Mouse (Mus musculus): Measurements from ENCODE around the gene Il22. TPM values are rescaled to one million over a fixed set of nuclear protein-coding genes. Genes with fewer than 3 reads are reported as not detected.
"Not testable (repeated sequence)": the region's sequence is repeated elsewhere in the genome, so short reads cannot be mapped to it uniquely, and the experiment has no call there.

Gene Il22
- polyA plus RNA-seq, 1 experiment from 2014 or later: not detected

DNA sequence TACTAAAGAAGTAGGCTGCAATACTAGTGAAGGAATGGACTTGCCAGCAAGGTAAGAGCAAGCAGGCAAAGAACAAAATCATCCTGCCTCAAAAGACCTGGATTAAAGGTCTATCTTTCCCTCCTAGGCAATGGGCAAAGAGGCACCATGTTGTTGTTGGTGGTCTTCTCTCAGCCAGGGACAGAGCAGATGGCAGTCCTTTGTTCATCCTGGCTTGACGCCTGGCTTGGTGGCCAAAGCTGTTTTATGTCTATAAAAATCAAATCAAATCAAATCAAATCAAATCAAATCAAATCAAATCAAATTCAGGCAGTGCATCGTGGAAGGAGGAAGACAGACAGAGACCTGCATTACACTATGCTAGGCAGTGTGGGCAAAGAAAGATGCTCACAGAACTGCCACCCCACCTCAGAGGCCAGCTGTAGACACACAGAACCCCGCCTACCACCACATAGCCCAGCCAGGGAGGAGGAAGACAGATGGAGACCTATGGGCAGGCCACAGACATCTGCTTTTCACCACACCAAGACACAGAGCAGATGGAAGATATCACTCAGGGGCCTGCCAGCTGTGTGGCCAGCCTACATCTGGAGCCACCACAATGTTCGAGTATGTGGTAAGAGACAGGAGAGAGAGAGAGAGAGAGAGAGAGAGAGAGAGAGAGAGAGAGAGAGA, 11.1 kb downstream of the Il22 start:
- not testable (repeated sequence) for H3K4me2 ChIP-seq (ENCODE audit: low read depth, low read length); H3K27me3 ChIP-seq (ENCODE audit: control insufficient read depth, insufficient read depth, low read depth, low read length); ATAC-seq (ENCODE audit: low read depth); H3K27ac ChIP-seq (ENCODE audit: low read length); H3K9ac ChIP-seq (ENCODE audit: low read depth, low read length); H3K4me1 ChIP-seq (ENCODE audit: control insufficient read depth, low read depth, low read length); H3K4me3 ChIP-seq (ENCODE audit: low read depth, low read length); H3K36me3 ChIP-seq (ENCODE audit: control insufficient read depth, insufficient read depth); H3K9me3 ChIP-seq (replicated peaks; ENCODE audit: control insufficient read depth, low read length)
- 60% methylated on average over 2 of the region's 4 CpGs for WGBS (ENCODE audit: insufficient replicate concordance)

DNA sequence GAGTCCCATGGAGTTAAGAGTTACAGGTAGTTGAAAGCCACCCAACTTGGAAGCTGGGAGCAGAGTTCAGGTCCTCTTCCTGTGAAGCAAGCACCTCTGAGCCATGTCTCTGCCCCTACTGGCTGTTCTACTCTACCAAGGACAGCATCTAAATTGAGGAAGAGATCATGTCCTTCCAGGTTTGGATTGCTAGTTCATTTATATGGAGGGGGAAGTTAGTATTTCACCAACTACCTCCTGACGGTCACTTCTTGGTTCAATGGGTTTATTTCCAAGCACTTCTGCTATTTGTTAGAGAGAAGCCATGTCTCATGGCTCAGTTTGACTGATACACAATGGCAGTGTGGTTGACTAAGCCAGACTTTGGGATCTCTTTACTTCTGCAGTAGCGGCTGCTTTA, 22.9 kb downstream of the Il22 start:
- H3K4me1 ChIP-seq (ENCODE audit: control insufficient read depth, low read depth, low read length): not testable (repeated sequence)

DNA sequence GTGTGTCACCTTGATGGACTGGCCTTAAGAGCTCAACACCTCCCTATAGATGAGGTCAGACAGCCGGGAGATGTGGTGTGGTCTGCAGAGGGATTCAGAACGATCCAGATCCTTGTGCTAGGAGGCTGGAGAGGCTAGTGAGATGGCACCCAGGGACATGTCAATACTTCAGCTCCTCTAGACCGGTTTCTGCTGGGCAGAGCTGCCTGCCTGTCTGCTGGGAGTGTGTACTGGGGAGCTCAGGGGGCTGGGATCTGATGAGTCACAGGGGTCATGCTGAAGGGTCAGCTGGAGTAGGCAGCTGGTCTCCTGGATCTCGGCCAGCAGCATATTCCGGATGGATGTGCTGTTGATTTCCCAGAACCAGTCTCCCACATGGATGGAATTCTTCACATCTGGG, 27.9 kb downstream of the Il22 start:
- H3K4me1 ChIP-seq (ENCODE audit: control insufficient read depth, low read depth, low read length); H3K27ac ChIP-seq (ENCODE audit: low read length); H3K36me3 ChIP-seq (ENCODE audit: control insufficient read depth, insufficient read depth); H3K9ac ChIP-seq (ENCODE audit: low read depth, low read length); H3K4me3 ChIP-seq (ENCODE audit: low read depth, low read length); H3K9me3 ChIP-seq (replicated peaks; ENCODE audit: control insufficient read depth, low read length); H3K27me3 ChIP-seq (ENCODE audit: control insufficient read depth, insufficient read depth, low read depth, low read length); H3K4me2 ChIP-seq (ENCODE audit: low read depth, low read length); ATAC-seq (ENCODE audit: low read depth): not testable (repeated sequence)
- WGBS (ENCODE audit: insufficient replicate concordance): no CpG with 5 or more reads among the region's 5 CpGs

More for the DNA sequence above, 22.9 kb downstream of the Il22 start:
- not testable (repeated sequence) for H3K36me3 ChIP-seq (ENCODE audit: control insufficient read depth, insufficient read depth); H3K4me2 ChIP-seq (ENCODE audit: low read depth, low read length); H3K27ac ChIP-seq (ENCODE audit: low read length); ATAC-seq (ENCODE audit: low read depth); H3K9ac ChIP-seq (ENCODE audit: low read depth, low read length); H3K4me3 ChIP-seq (ENCODE audit: low read depth, low read length); H3K9me3 ChIP-seq (replicated peaks; ENCODE audit: control insufficient read depth, low read length); H3K27me3 ChIP-seq (ENCODE audit: control insufficient read depth, insufficient read depth, low read depth, low read length)
- no CpG with 5 or more reads among the region's 2 CpGs for WGBS (ENCODE audit: insufficient replicate concordance)

DNA sequence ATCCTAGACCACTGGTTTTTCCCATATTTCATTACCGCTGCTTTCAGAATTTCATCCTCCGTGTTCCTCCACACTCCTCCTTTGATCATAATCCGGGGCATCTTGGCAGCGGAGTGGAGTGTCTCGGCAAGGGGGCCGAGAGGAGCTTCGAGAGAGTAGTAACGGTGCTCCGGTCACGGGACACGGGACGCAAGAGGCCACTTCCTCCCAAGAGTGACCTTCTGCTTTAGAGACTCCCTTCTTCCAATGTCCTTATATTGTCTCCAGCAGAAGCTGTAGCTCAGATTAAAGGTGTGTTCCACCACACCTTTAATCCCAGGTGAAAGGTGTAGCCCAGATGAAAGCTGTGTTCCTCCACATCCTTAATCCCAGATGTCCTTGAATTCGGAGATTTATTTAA, 35.9 kb downstream of the Il22 start, which contains the start of gene Gm32717:
TSS of gene Gm32717 (minus strand) at position 101 of the 400 bp plus-strand sequence.
- H3K9me3 ChIP-seq (replicated peaks; ENCODE audit: control insufficient read depth, low read length); H3K9ac ChIP-seq (ENCODE audit: low read depth, low read length); H3K36me3 ChIP-seq (ENCODE audit: control insufficient read depth, insufficient read depth); H3K4me2 ChIP-seq (ENCODE audit: low read depth, low read length); H3K4me3 ChIP-seq (ENCODE audit: low read depth, low read length); ATAC-seq (ENCODE audit: low read depth); H3K27me3 ChIP-seq (ENCODE audit: control insufficient read depth, insufficient read depth, low read depth, low read length); H3K27ac ChIP-seq (ENCODE audit: low read length); H3K4me1 ChIP-seq (ENCODE audit: control insufficient read depth, low read depth, low read length): not testable (repeated sequence)
- WGBS (ENCODE audit: insufficient replicate concordance): no CpG with 5 or more reads among the region's 13 CpGs

DNA sequence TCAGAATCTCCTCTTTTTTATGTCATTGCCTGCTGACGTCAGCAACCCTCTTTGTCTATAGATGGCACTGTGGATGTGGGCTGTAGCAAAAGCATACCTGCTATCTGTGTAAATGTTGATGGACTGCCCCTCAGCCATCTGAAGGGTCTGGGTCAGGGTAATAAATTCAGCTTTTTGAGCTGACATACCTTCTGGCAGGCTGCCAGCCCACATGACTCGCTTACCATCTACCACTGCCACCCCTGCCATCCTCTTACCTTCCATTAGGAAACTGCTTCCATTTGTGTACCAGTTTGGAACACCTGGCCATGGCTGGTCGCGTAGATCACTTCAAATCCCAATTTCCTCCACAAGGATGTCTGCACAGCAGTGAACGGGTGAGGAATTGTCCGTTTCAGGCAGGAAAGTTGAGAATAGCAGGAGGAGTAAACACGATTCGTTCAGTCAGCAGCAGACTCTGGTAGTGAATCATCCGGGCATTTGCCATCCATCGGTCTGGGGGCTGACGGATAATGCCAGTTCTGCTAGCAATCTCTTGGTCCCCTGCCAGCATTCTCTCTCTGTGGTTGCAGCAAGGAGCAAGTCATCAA, 44.4 kb downstream of the Il22 start:
- H3K4me2 ChIP-seq (ENCODE audit: low read depth, low read length); H3K27ac ChIP-seq (ENCODE audit: low read length); H3K36me3 ChIP-seq (ENCODE audit: control insufficient read depth, insufficient read depth); H3K4me1 ChIP-seq (ENCODE audit: control insufficient read depth, low read depth, low read length); H3K9me3 ChIP-seq (replicated peaks; ENCODE audit: control insufficient read depth, low read length); H3K9ac ChIP-seq (ENCODE audit: low read depth, low read length); H3K27me3 ChIP-seq (ENCODE audit: control insufficient read depth, insufficient read depth, low read depth, low read length); H3K4me3 ChIP-seq (ENCODE audit: low read depth, low read length); ATAC-seq (ENCODE audit: low read depth): not testable (repeated sequence)
- 70% methylated on average over 11 of the region's 11 CpGs for WGBS (ENCODE audit: insufficient replicate concordance)

DNA sequence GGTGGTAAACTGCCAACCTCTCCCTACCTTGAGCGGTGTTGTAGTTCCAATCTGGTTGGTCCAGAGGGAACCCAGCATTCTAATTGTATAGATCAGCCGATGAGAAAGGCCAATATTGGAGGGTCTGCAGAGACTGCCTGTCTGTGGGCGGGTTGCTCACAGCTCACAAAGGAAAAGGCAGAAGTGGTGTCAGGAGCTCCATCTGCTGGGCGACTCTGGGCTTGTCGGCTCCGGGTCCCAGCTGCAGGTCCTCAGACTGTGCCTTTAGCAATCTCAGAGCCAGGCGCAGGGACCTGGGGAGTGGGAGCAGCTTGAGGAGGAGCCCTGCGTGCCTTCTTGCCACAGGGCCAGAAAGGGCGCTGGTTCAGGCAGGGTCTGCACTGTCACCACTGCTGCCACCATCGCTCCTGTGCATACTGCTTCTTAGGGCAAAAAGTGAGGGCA, 46.1 kb downstream of the Il22 start:
- no peak for ATAC-seq (ENCODE audit: low read depth)
- Histone ChIP-seq H3K4me1 (ENCODE audit: control insufficient read depth, low read depth, low read length) (no peaks in the 10 kb centered on the region), H3K9me3 (replicated peaks; ENCODE audit: control insufficient read depth, low read length) (no peaks in the 10 kb centered on the region), H3K4me3 (ENCODE audit: low read depth, low read length) (no peak overlapping the region), H3K4me2 (ENCODE audit: low read depth, low read length) (no peak overlapping the region), H3K9ac (ENCODE audit: low read depth, low read length) (no peak overlapping the region), H3K36me3 (ENCODE audit: control insufficient read depth, insufficient read depth) (no peaks in the 10 kb centered on the region), H3K27me3 (ENCODE audit: control insufficient read depth, insufficient read depth, low read depth, low read length) (no peaks in the 10 kb centered on the region), H3K27ac (ENCODE audit: low read length) (no peak overlapping the region)
- 47% methylated on average over 10 of the region's 10 CpGs for WGBS (ENCODE audit: insufficient replicate concordance)

DNA sequence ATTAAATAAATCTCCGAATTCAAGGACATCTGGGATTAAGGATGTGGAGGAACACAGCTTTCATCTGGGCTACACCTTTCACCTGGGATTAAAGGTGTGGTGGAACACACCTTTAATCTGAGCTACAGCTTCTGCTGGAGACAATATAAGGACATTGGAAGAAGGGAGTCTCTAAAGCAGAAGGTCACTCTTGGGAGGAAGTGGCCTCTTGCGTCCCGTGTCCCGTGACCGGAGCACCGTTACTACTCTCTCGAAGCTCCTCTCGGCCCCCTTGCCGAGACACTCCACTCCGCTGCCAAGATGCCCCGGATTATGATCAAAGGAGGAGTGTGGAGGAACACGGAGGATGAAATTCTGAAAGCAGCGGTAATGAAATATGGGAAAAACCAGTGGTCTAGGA, 53.6 kb downstream of the Il22 start, which contains the start of gene Gm32802:
TSS of gene Gm32802 (plus strand) at position 301 of the 400 bp plus-strand sequence.
- WGBS (ENCODE audit: insufficient replicate concordance): no CpG with 5 or more reads among the region's 13 CpGs
- not testable (repeated sequence) for H3K4me1 ChIP-seq (ENCODE audit: control insufficient read depth, low read depth, low read length); H3K9ac ChIP-seq (ENCODE audit: low read depth, low read length); H3K9me3 ChIP-seq (replicated peaks; ENCODE audit: control insufficient read depth, low read length); H3K27ac ChIP-seq (ENCODE audit: low read length); H3K4me2 ChIP-seq (ENCODE audit: low read depth, low read length); H3K4me3 ChIP-seq (ENCODE audit: low read depth, low read length); H3K27me3 ChIP-seq (ENCODE audit: control insufficient read depth, insufficient read depth, low read depth, low read length); ATAC-seq (ENCODE audit: low read depth); H3K36me3 ChIP-seq (ENCODE audit: control insufficient read depth, insufficient read depth)

Other genes with a start within 250 kb of the Il22 start
- gene Mdm1, start 63.1 kb upstream of the Il22 start, polyA plus RNA-seq (2015; fragmentation: Nextera tagmentation; extraction: Ambion mirVana): 5.9 and 6.0 TPM in 2 replicates
- gene Gm32717, start 35.8 kb downstream of the Il22 start, polyA plus RNA-seq (2015; fragmentation: Nextera tagmentation; extraction: Ambion mirVana): not detected in 2 replicates
- gene Gm32802, start 53.7 kb downstream of the Il22 start, polyA plus RNA-seq (2015; fragmentation: Nextera tagmentation; extraction: Ambion mirVana): not detected in 2 replicates
- gene Iltifb, start 90.1 kb downstream of the Il22 start, polyA plus RNA-seq (2015; fragmentation: Nextera tagmentation; extraction: Ambion mirVana): not detected in 2 replicates
- not detected in 2 replicates for gene Gm9040, start 122.0 kb downstream of the Il22 start, polyA plus RNA-seq (2015; fragmentation: Nextera tagmentation; extraction: Ambion mirVana)
- not detected in 2 replicates for gene Gm9044, start 127.5 kb downstream of the Il22 start, polyA plus RNA-seq (2015; fragmentation: Nextera tagmentation; extraction: Ambion mirVana)
- gene Gm9045, start 132.9 kb downstream of the Il22 start, polyA plus RNA-seq (2015; fragmentation: Nextera tagmentation; extraction: Ambion mirVana): not detected in 2 replicates
- gene Gm9046, start 138.3 kb downstream of the Il22 start, polyA plus RNA-seq (2015; fragmentation: Nextera tagmentation; extraction: Ambion mirVana): not detected in 2 replicates
- gene Gm9048, start 143.7 kb downstream of the Il22 start, polyA plus RNA-seq (2015; fragmentation: Nextera tagmentation; extraction: Ambion mirVana): not detected in 2 replicates
- gene Gm9049, start 149.2 kb downstream of the Il22 start, polyA plus RNA-seq (2015; fragmentation: Nextera tagmentation; extraction: Ambion mirVana): not detected in 2 replicates
- gene Ifng, start 236.1 kb downstream of the Il22 start, polyA plus RNA-seq (2015; fragmentation: Nextera tagmentation; extraction: Ambion mirVana): not detected in 2 replicates